Mouse (Mus musculus): ENCODE measurements around the gene Socs3. TPM values are rescaled to one million over a fixed set of nuclear protein-coding genes. Genes with fewer than 3 reads are reported as not detected.

The Socs3 gene
- total and polyA plus RNA-seq, 3 experiments, result 0.96 to 1.9 TPM; not detected in 1

DNA sequence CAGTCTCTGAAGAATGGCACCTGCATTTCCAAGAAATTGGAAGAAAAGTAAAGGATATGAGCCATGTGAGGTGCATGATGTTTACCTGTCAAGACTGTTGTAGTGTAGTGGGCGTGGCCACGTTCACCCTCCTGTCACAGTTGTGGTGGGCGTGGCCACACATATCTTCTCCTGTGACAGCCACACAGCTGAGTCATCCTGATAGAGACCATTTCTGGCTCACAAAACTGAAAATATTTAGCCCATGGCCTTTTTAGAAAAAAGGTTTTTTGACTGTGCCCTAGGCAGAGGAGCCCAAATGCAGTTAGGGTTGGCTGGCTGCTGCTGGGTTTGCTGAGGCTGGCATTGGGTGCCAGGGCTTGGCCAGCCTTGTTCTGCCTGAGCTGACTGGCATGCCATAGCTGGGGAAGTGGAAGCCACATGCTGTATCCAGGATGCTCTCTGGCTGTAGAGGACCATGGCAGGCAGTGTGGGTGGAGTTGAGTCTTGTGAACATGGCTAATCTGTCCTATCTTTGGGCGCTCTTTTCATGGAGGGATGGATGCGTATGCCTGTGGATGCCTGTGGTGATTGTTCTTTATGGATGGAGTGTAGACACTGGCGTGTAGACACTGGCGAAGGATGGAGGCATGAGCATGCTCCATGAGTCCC, 30.8 kb upstream of the Socs3 start (continued):
- TF ChIP-seq MEF2A (IDR thresholded peaks at IDR 0.05; ENCODE audit: extremely low read depth, insufficient replicate concordance, low read depth, low read length, poor library complexity, severe bottlenecking), result no peak
- no peak for TF ChIP-seq MAZ (IDR thresholded peaks at IDR 0.05; ENCODE audit: low read depth, low read length)
- no peak for TF ChIP-seq ZKSCAN1 (IDR thresholded peaks at IDR 0.05; ENCODE audit: low read depth, low read length)

DNA sequence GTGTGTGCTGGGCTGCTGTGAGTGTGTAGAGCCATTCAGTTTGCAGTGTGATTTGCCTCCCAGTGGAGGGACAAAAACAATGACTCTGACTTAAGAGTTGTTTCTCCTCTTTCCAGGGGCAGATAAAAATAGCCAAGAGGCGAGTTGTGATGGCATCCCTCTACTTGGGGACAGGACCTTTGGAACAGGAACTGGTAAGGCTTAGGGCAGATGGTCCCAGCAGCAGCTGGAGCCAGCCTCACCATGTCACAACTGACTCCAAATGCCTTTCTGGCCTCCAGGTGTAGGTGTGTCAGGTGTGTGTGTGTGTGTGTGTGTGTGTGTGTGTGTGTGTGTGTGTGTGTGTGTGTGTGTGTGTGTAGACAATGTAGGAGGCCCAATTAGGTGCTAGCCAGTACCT, 30.2 kb upstream of the Socs3 start:
- peaks cover 16% of the 10 kb centered on the region for H3K79me2 ChIP-seq (ENCODE audit: control insufficient read depth, insufficient read depth, low read length, poor library complexity)
- H3K4me1 ChIP-seq (ENCODE audit: control insufficient read depth in 1 of 2, insufficient read depth in 2 of 2, low read length in 2 of 2), result peaks cover 10 to 13% of the 10 kb centered on the region in 2 experiments
- H3K36me3 ChIP-seq (ENCODE audit: control insufficient read depth in 1 of 2, insufficient read depth in 2 of 2, low read length in 2 of 2), result peaks cover 11 to 24% of the 10 kb centered on the region in 2 experiments
- no peak overlapping the region for H3K9ac ChIP-seq (ENCODE audit: control insufficient read depth, low read depth, low read length, poor library complexity, severe bottlenecking)
- TF ChIP-seq CHD2 (IDR thresholded peaks at IDR 0.05; ENCODE audit: low read length) (no peak), SIN3A (IDR thresholded peaks at IDR 0.05; ENCODE audit: low read length) (no peak), NELFE (IDR thresholded peaks at IDR 0.05; ENCODE audit: low read depth, low read length) (no peak), MAZ (IDR thresholded peaks at IDR 0.05; ENCODE audit: low read depth, low read length) (no peak), UBTF (IDR thresholded peaks at IDR 0.05; ENCODE audit: borderline replicate concordance, insufficient read depth, low read depth, low read length) (no peak), SMC3 (IDR thresholded peaks at IDR 0.05; ENCODE audit: low read depth, low read length) (no peak), MYC (IDR thresholded peaks at IDR 0.05; ENCODE audit: low read depth, low read length) (no peak), CHD1 (IDR thresholded peaks at IDR 0.05; ENCODE audit: low read depth, low read length) (no peak), USF1 (IDR thresholded peaks at IDR 0.05; ENCODE audit: low read depth, low read length) (no peak), MXI1 (IDR thresholded peaks at IDR 0.05; ENCODE audit: low read depth, low read length) (no peak), GATA1 (IDR thresholded peaks at IDR 0.05; ENCODE audit: low read depth, low read length) (no peak), KAT2A (conservative IDR thresholded peaks at IDR 0.05; ENCODE audit: low read depth, low read length) (no peak), TBP (IDR thresholded peaks at IDR 0.05; ENCODE audit: low read depth, low read length) (no peak), RCOR1 (IDR thresholded peaks at IDR 0.05; ENCODE audit: low read depth, low read length) (no peak), MAX (IDR thresholded peaks at IDR 0.05; ENCODE audit: low read length) (no peak), GABPA (IDR thresholded peaks at IDR 0.05; ENCODE audit: low read depth, low read length) (no peak), ZC3H11A (IDR thresholded peaks at IDR 0.05; ENCODE audit: low read depth, low read length) (no peak), ZNF384 (IDR thresholded peaks at IDR 0.05; ENCODE audit: low read depth, low read length) (no peak)
- no peaks in the 10 kb centered on the region for H3K9me3 ChIP-seq (replicated peaks; ENCODE audit: insufficient read depth, low read length)
- H3K27ac ChIP-seq (ENCODE audit: control insufficient read depth, low read depth, low read length), result no peak overlapping the region
- no peaks in the 10 kb centered on the region for H3K27me3 ChIP-seq (ENCODE audit: control insufficient read depth in 1 of 2, insufficient read depth in 2 of 2, low read length in 2 of 2)
- H3K4me3 ChIP-seq (ENCODE audit: control insufficient read depth in 1 of 2, insufficient read depth in 1 of 2, low read depth in 2 of 2, low read length in 2 of 2), result no peak overlapping the region
- DNase-seq (ENCODE audit: low read depth, low spot score), result peak; percentile 18
